Mouse (Mus musculus) kidney, adult 2 months (tissue): ENCODE data around the gene Gm7579.

ENCODE experiments used
- CTCF ChIP-seq: fragments of 200-500 bp; conservative IDR thresholded peaks from 2 replicates; pipeline ENCODE4 v1.5.1; 2011; ENCODE audit warnings: low read depth, mild to moderate bottlenecking, control low read depth, low read length, moderate library complexity, mixed read lengths; ENCODE audit not compliant: insufficient read depth, insufficient read length
- POLR2A ChIP-seq: fragments of 200-500 bp; IDR thresholded peaks from one replicate; pipeline ENCODE4 v1.6.1; 2011; ENCODE audit warnings: low read depth, low read length, control low read depth

GRCm38 (mm10) chr7:142178685-142179084, 33.0 kb upstream of the Gm7579 start:
- TF ChIP-seq CTCF (no peak), POLR2A (no peak)
